Mouse (Mus musculus) megakaryocyte, embryonic 14.5 days (primary cell): ENCODE data around the gene Slc35e2.

Source experiments
- FLI1 ChIP-seq: IDR thresholded peaks from 2 replicates; pipeline ENCODE4 v1.6.1; 2012; ENCODE audit warnings: low read length, inconsistent platforms, mixed read lengths
- GATA1 ChIP-seq: IDR thresholded peaks from 3 replicates; pipeline ENCODE4 v1.6.1; 2012; ENCODE audit warnings: mixed read lengths, low read length, inconsistent platforms, borderline replicate concordance

DNA sequence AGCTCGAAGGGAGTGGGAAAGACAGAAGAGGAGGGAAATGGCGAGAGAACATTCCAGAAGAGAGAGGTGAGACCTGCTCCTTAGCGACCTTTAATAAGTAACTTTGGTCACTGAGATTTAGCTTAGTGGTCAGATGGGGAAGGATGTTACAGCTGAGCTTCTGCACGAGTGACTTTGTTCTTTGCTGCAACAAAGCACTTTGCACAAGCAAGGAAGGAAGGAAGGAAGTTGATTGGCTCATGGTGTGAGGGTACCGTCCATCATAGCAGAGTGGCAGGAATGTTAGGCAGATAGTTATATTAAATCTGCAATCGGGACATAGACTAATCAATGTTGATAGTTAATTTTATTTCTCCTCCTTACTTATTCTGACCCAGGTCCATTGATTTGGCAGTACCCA is 29.1 kb downstream of the Slc35e2 start:
- TF ChIP-seq GATA1 (no peak), FLI1 (no peak)
